Mouse (Mus musculus): ENCODE results near the gene Gyg. TPM values are rescaled to one million over a fixed set of nuclear protein-coding genes. Genes with fewer than 3 reads are reported as not detected.

Gyg gene
- 10 to 100 TPM; 37.4 to 40.8 TPM for total RNA-seq (2021)
- long read RNA-seq, experiment 1, transcript Gyg-204 (8 exons, 1,662 nt), result major isoform, 22 of 50 reads
- long read RNA-seq, experiment 1, transcript Gyg-201 (7 exons, 1,922 nt), result minor isoform, 13 of 50 reads
- long read RNA-seq, experiment 1, partial matches to known transcripts, result 5 of 50 reads
- long read RNA-seq, experiment 1, other reads (novel, unspliced or antisense), result 10 of 50 reads
- long read RNA-seq, experiment 2, transcript Gyg-201 (7 exons, 1,922 nt), result minor isoform, 14 of 41 reads
- long read RNA-seq, experiment 2, transcript Gyg-204 (8 exons, 1,662 nt), result major isoform, 22 of 41 reads
- long read RNA-seq, experiment 2, partial matches to known transcripts, result 3 of 41 reads
- long read RNA-seq, experiment 2, other reads (novel, unspliced or antisense), result 2 of 41 reads

DNA sequence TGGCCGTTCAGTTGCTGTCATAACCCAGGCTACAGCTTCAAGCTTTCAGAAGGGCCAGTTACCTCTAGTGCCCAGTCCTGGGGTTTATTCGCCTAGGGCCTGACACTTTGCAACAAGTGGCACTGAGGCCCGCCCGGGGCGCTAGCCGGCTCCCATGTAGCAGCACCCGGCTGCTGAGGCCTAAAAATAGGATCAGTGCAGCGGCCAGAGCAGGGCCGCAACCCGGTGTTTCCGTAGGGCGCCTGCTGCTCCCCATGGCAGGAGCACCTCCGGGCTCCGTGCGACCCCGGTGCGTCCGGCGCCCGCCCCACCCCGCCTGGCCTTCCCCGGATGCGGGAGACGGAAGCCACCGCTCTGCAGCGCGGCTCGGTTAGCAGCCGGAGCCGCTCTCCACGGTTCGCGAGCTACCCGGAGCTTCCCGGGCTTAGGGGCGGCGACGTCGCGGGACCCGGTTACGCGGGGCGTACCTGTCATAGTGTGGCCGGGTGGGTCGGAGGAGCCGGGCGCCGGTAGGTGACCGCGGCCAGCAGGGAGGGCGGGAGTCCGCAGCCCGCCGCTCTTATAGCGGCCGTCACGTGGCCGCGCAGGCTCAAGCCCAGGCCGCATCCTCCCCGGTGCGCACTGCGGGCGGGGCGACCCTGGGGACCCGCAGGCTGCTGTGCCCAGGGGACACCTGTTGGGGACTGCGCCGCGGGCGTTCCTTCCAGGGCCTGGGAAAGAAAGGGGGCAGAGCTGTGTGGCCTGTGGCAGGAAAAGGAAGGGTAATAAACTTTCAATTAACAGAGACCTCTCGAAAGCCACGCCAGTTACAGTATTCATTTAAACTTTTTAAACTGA lies at the start of gene Gyg:
Gene Gyg (minus strand): TSS at position 787 of the 837 bp plus-strand sequence.
- peak; percentile 26 to 44 for DNase-seq (ENCODE audit: low spot score in 2 of 2)
- intact Hi-C loops (cut with DNase I), result no loop called here

DNA sequence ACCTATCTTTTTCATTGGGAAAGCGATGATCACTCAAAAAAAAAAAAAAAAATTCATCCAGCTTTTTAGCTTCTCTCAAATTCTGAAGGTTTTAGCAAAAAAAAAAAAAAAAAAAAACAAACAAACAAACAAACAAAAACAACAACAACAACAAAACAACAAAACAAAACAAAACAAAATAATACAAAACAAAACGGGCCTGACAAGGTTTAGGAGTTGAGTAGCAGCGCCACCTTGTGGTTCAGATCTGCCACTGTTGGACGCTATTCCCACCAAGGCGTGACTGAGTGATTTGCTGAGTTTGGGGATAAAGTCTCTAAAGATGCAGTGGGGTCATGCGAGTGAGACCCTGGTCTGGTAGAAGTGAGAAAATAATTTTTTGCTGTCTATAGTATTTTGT lies 43.8 kb upstream of the Gyg start:
- DNase-seq (ENCODE audit: low spot score in 2 of 2), result peak; percentile 41 to 73
- intact Hi-C loops (cut with DNase I), result loop anchor here (5.0 kb wide), 1 partner anchor 297 kb away; no protein-coding TSS in a partner anchor

DNA sequence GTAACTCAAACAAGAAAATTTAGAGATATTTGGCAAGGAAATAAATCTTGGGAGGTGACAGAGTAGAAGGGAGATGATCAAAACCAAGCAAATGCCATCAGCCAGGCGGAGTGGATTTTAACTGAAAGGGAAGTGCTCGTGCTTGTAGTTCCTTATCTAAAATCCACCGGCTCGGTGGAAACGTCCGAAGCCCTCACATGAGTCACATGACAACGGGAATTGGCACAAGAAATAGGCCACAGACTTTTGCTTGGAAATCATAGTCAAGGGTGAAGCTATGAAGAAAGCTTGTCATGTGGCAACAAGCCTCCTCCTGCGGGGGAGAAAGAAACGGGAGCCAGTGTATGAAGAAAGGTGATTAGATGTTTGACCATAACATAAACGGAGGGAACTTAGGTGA lies 42.8 kb upstream of the Gyg start:
- intact Hi-C loops (cut with DNase I), result loop anchor here (5.0 kb wide), 1 partner anchor 296 kb away; no protein-coding TSS in a partner anchor
- no peak for DNase-seq (ENCODE audit: low spot score in 2 of 2)

DNA sequence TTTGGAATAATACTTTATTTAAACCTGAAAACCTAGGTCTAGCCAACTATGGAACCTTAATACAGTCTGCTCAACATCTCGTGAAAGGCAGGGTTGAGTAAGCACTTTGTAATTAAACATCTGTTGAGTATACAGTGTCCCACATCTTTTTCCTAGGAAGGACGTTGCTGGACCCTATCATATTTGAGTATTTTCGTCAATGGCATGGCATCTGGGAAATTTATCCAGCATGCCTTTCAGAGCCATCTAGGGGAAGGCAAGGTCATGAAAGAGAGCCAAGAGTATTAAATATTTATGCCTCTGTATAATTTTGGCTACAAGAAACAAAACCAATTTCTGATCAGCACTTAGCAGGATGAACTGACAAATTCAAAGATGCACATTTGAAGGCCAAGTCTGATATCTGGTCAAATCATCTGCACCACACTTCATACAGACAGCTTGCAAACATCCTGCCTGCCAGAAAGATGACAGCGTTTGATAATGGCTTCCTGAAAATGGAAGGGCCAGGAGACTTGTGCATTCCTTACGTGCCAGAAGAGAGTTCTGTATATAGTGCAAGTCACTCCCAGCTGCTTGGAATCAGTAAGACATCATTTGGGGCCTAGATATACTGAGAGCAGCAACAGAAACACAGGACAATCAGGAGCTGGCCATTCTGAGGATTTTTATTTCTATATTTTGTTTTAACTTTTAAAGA lies 34.0 kb upstream of the Gyg start:
- intact Hi-C loops (cut with DNase I), result no loop called here
- DNase-seq (ENCODE audit: low spot score in 2 of 2), result no peak

DNA sequence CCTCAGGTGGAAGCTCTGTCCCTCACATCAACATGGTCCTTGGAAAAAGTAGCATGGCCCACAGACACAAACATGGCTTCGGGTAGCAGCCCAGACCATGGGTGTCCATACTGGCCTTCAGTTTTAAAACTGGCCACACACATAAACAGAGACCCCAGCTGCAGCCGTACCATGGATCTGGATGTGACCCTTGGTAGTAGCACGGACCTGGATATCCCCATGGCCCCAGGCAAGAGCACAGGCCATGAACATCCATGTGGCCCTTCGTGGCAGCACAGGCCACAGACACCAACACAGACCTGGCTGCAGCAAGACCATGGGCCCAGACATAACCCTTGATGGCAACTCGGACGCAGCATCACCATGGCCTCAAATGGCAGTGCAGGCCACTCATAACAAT lies 17.3 kb upstream of the Gyg start:
- DNase-seq (ENCODE audit: low spot score in 2 of 2), result no peak
- intact Hi-C loops (cut with DNase I), result no loop called here

DNA sequence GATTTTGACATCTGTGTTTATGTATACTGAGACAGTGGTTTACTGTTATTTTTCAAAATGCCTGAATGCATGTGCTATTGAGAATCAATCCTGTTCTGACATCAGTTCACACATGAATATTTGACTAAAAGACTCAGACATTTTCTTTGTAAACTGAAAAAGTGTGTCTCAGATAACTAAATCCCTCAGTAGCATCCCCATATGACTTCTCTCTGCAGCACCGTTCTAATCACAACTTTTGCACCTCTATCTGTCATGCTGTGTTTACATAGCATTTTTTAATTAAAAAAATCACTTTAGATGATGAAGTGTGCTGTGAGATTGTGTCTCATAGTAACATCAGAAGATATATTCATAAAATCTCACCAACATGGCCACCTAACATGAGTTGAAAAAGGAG lies 12.4 kb upstream of the Gyg start:
- intact Hi-C loops (cut with DNase I), result no loop called here
- DNase-seq (ENCODE audit: low spot score in 2 of 2), result no peak

DNA sequence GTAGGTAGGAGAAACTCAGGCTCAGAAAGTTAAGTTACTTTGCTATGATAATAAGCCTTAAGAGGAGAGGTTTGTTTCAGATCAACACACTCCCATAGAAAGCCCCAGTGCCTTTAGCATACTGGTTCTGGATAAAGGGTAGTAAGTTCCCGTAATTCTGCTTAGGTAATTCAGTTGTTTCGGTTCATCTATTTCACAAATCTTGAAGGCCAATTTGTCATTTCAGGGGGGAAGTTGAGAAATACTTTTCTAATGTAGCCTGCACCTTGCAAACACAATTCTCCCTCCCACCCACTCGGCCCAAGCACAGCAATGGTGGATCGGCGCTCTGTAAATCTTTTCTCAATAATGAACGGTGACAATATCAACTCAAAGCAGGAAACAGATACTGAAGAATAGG lies 359 bp upstream of the Gyg start:
- no peak for DNase-seq (ENCODE audit: low spot score in 2 of 2)
- intact Hi-C loops (cut with DNase I), result no loop called here

DNA sequence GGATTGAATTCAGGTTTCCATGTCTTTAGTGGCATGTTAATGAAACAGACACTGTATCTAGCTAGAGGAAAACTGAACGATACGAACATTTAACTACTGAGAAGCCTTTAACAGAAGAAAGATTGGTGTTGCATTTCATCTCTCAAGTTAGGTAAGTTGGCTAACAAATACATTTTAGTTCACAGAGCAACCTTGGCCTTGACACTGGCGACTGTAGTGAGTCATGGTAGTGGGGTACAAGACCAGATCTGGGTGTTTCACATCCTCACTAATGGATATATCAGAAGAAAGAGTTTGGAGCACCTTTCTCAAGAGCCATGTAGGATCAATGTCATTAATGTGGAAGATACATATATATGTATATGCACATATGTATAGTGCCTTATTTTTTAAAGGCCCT lies 3.5 kb downstream of the Gyg start:
- DNase-seq (ENCODE audit: low spot score in 2 of 2), result no peak
- intact Hi-C loops (cut with DNase I), result no loop called here

DNA sequence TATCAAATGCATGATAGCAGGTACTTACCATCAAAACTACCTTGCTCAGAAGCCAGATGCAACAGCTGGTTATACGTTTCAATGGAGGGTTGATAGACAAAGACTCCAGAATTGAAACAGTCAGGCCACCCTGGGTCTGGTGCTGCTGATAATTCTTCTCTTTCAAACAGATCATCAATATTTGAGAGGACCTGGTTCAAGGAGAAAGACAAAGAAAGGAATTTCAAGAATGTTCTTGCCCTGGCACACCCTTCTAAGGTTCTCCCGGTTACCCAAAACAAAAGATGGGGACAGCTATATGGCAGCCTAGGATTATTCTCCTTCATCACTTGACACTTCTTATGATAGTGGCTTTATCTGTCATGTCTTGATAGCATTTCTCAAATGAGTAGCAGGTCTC lies 4.6 kb downstream of the Gyg start:
- intact Hi-C loops (cut with DNase I), result no loop called here
- DNase-seq (ENCODE audit: low spot score in 2 of 2), result no peak

DNA sequence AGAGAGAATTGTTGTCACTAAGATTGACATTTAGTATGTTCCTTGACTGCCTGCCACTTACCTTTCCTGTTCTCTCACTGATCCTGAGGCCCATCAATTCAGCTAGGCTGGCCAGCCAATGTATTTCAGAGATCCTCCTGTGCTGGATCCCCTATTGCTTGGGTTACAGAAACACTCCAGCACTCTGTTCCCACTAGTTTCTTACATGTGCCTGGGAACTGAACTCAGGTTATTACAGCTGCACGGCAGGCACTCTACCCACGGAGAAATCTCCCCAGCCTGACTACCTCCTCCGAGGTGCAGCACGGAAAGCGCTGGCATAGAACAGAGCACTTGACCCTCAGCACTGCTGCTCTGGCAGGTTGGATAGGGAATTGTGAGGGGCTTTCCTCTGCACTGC lies 7.5 kb downstream of the Gyg start:
- intact Hi-C loops (cut with DNase I), result no loop called here
- DNase-seq (ENCODE audit: low spot score in 2 of 2), result no peak

DNA sequence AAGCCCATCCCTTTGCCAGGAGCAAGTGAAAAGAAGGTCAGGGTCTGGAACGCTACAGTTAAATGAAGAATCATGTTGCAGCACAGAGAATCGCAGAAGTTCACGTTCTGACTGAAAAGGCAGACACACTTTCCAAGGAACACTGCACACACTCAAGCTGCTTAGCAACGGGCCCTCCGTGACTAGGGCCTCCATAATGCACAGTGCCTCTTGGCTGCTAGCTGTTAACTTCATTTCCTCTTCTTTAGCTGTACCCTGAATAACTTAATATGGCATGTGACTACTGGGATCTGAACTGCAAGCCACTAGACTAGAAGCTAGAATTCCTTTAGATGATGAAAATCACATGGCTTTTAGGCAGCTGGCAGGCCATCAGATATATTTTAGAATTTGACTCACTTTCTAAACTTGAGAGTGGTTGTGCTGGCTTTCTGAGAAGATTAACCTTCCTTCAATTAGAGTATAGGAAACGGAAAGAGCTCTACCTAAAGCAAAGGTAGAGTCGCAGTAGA lies 8.2 kb downstream of the Gyg start:
- peak in 1 of 2 experiments; percentile 42 for DNase-seq (ENCODE audit: low spot score in 2 of 2)
- intact Hi-C loops (cut with DNase I), result no loop called here

DNA sequence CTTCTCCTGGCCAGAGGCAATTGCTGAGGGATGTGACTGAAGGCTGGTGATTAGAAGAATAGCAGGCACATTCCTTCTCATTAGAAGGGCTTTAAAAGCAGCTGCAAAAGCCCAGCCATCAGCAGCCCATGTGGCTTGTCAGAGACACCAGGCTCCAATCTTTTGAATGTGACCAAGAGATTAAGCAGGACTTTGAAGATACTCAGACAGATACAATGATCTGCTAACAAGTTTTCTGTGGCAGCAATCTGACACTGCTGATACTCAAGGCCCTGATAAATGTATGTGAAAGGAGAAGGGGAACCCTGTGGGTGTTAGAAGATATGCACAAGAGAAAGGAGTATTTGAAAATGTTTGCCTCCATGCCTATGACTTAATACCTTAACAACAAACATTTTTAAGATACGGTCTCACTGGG lies 9.4 kb downstream of the Gyg start:
- intact Hi-C loops (cut with DNase I), result no loop called here
- DNase-seq (ENCODE audit: low spot score in 2 of 2), result no peak

DNA sequence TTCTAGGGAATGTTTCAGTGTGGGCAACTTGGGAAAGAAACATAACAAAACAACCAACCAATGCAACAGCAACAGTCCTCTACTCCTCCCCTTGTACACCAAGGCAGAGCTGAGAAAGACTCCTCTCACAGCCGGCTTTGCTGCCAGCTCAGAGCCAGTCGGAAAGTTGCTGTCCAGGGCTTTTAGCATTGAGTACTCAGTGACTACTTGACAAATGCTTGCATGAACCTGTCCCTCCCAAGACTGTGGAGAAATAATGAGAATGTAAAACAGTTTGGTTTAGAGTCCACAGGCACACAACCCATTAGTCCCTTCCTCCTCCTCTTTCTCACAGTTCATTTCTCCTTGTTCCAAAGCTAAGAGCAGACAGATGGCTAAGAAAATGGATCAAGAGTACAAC lies 10.7 kb downstream of the Gyg start:
- DNase-seq (ENCODE audit: low spot score in 2 of 2), result no peak
- intact Hi-C loops (cut with DNase I), result no loop called here

DNA sequence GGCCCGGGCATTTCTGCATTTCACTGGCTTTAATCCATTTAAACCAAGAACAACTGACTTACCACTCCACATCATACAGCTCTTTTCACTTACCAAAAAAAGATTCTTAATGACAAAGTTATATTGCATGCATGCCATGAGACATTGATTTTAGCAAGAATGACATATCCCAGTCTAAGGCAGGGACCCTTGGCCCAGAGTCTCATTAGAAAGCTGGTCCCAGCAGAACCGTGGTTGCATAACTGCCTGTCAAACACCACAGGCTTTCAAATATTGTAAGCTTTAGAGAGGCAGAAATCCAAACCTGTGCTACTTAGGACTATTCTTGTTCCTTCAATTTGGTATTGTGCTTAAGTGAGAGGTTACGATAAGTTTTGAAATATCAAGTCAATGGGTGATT lies 11.4 kb downstream of the Gyg start:
- no peak for DNase-seq (ENCODE audit: low spot score in 2 of 2)
- intact Hi-C loops (cut with DNase I), result no loop called here

DNA sequence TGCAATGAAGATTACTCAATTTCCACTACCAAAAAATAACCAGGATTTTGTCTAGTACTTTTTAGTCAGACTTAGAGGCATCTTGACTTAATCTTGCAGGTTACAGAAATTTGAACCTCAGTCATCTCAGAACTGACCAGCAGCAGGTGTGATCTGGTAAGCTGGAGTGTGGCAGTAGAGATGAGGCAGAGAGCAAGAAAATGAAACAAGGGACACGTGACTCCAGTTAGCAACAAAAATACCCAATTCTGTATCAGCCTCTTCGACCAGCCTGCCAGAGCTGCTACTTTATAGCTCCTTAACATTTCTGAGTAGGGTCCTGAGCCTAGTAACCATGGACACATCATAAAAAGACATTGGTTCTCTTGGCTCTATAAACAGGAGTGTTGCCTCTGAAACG lies 12.5 kb downstream of the Gyg start:
- intact Hi-C loops (cut with DNase I), result no loop called here
- no peak for DNase-seq (ENCODE audit: low spot score in 2 of 2)

DNA sequence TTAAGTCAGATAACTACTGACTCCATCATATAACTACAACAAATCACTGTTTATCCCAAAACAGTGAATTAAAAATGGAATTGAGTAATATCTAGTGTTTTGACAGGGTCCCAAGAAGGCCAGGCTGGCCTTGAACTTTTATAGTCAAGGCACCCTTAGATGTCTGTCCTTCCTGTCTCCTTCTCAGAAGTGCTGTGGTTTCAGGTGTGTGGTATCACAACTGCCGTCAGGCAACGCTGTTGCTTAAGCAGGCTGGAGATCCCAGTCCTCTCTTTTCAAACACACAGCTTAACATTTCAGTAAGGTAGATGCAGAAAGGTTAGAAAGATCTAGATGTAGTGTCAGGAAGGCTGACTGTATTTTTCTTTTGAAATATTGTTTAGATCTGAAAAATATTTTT lies 13.0 kb downstream of the Gyg start:
- DNase-seq (ENCODE audit: low spot score in 2 of 2), result no peak
- intact Hi-C loops (cut with DNase I), result no loop called here

DNA sequence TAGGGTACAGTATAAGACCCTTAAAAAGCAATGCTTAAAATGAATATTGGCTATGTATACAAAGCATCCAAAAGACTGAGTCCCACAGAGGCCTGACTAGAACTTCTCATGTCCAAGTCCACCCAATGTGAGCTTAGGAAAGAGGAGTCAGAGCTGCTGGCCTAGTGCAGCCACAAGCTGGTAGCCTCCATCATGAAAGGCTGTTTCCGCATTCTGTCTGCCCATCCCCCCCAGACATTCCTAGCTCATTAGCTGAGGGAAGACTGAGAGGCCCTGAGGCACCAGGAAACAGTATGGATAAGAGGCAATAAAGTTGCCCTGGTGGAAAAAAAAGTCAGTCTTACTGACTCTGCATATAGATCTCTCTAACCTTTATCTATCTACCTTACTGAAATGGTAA lies 13.4 kb downstream of the Gyg start:
- DNase-seq (ENCODE audit: low spot score in 2 of 2), result no peak
- intact Hi-C loops (cut with DNase I), result no loop called here

DNA sequence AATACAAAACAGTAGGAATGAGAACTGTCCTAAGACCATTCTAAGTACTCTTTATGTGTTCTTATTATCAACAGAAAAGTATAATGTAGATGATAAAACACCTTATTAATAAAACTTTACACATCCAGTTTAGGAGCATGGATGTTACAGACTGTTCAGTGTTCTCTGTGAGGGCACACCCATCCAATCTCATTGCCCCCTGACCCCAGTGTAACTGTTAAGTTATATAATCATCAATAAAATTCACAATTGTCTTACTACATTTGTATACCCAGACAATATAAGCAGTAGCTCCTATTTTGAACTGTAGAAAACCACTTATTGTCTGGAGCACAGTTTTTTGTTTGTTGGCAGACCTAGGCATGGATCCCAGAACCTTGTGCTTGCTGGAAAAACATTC lies 13.9 kb downstream of the Gyg start:
- intact Hi-C loops (cut with DNase I), result no loop called here

DNA sequence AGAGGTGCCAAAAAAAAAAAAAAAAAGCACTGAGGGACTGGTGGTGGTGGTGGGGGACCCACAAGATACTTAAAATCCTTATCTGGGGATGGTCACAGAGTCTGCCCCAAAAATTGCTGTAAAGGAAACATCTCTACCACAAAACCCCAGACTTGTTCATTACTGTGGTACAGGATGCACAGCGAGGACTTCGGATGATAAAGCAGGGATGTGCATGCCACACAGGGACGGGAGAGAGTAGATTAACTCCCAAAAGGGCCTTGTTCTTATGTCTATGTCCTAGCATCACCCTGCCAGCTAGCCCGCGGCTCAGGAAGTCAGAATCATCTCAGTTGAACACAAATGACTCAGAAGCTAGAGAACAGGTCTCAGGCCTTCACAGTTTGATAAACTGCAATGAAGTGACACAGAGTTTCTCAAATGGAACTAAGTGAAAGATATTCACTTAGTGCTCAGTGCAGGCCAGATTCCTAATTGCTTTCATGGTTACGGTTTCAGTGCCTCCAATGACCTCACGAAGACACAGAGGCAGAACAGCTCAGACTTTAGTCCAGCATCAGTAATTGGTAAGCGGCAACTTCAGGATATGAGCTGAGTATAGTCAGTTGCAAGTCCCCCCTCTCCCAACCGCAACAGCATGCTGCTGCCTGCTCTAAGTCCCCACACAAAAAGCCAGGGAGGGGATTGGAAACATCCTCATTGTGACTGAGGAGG lies 18.1 kb downstream of the Gyg start:
- intact Hi-C loops (cut with DNase I), result no loop called here

More for the DNA sequence above, 13.9 kb downstream of the Gyg start:
- DNase-seq (ENCODE audit: low spot score in 2 of 2), result no peak

More for the DNA sequence above, 18.1 kb downstream of the Gyg start:
- no peak for DNase-seq (ENCODE audit: low spot score in 2 of 2)

Data from left cerebral cortex, postnatal 14 days (tissue).